Mouse (Mus musculus): ENCODE results near the gene Arhgef15.

DNA sequence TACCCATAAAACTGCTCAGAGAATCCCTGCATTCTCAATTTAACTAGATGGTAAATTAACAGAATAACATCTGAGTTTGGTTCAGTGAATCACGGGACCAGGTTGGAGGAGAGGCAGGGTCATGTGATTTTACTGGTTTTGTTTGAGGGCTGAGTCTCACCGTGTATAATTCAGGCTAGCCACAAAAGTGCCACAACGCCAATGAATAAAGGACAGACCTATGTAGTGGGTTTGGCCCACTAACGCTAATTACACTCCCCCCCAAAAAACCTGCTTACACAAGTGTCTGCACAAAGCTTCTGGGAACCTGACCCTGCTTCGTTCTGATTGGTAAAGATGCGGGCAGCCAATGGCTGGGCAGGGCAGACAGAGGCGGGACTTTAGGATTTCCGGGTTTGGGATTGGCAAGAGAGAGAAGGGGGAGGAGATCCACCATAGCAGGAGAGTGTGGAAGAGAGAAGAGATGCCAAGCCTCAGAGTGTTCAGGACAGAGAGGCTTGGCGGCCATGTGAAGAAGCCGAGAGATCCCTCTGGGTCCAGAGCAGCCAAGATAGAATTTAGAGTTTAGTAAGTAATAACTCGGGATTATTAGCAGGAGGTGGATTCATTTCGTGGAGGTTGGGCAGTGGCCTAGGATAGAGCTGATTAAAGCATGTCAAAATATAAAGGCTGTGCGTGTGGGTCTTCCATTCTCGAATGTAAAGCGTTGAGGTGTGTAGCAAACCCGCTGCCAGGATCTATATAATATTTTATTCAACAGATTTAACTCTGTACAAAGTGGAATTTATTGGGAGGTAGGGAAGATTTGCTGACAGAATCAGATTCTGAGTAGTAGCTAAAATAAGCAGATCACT, 17.6 kb downstream of the Arhgef15 start:
- TF ChIP-seq MAX (IDR thresholded peaks at IDR 0.05; ENCODE audit: low read depth) (no peak), E2F4 (IDR thresholded peaks at IDR 0.05; ENCODE audit: insufficient read depth) (no peak), MYOD1 (IDR thresholded peaks at IDR 0.05; ENCODE audit: control insufficient read depth in 1 of 3, insufficient read length in 2 of 3, low read depth in 2 of 3) (no peak), TCF12 (IDR thresholded peaks at IDR 0.05; ENCODE audit: insufficient read depth, poor library complexity, severe bottlenecking) (no peak), POLR2A (IDR thresholded peaks at IDR 0.05; ENCODE audit: insufficient read length, low read depth) (peak; percentile 59), MYOG (IDR thresholded peaks at IDR 0.05; ENCODE audit: control insufficient read depth in 1 of 3, insufficient read depth in 1 of 3, insufficient read length in 2 of 3, low read depth in 2 of 3) (no peak)
